Mouse (Mus musculus): Measurements from ENCODE around the gene Zbtb22. TPM values are rescaled to one million over a fixed set of nuclear protein-coding genes. Genes with fewer than 3 reads are reported as not detected.
"Not testable (repeated sequence)": the region's sequence is repeated elsewhere in the genome, so short reads cannot be mapped to it uniquely, and the experiment has no call there.

Zbtb22 gene
- polyA plus RNA-seq, 1 experiment from 2014 or later, result 12.5 TPM

DNA sequence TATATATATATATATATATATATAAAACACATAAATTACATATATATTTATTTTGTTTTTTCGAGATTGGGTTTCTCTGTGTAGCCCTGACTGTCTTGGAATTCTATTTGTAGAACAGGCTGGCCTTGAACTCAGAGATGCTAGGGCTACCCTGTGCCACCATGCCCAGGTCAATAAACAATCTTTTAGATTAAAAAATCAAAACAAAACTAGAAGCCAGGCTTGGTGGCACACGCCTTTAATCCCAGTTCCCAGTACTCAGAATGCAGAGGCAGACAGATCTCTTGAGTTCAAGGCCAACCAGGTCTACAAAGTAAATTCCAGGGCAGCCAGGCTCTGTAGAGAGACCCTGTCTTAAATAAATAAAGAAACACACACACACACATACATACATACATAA lies 24.3 kb upstream of the Zbtb22 start:
- WGBS, result 55% methylated on average over 2 of the region's 2 CpGs
- no peak overlapping the region for H3K4me2 ChIP-seq (ENCODE audit: low read depth, low read length)
- H3K27ac ChIP-seq (ENCODE audit: low read length), result no peak overlapping the region
- ATAC-seq (ENCODE audit: insufficient read depth, low FRiP score), result no peak
- H3K4me3 ChIP-seq (replicated peaks; ENCODE audit: low read length), result no peak overlapping the region
- peaks cover 14% of the 10 kb centered on the region for H3K4me1 ChIP-seq (ENCODE audit: control insufficient read depth, insufficient read depth, low read length)
- H3K36me3 ChIP-seq (ENCODE audit: control insufficient read depth, insufficient read depth, low read length), result no peaks in the 10 kb centered on the region
- no peak overlapping the region for H3K9ac ChIP-seq (ENCODE audit: low read length)
- H3K9me3 ChIP-seq (replicated peaks; ENCODE audit: control insufficient read depth, low read length), result no peaks in the 10 kb centered on the region
- H3K27me3 ChIP-seq (ENCODE audit: control insufficient read depth, insufficient read depth, low read length), result no peaks in the 10 kb centered on the region

DNA sequence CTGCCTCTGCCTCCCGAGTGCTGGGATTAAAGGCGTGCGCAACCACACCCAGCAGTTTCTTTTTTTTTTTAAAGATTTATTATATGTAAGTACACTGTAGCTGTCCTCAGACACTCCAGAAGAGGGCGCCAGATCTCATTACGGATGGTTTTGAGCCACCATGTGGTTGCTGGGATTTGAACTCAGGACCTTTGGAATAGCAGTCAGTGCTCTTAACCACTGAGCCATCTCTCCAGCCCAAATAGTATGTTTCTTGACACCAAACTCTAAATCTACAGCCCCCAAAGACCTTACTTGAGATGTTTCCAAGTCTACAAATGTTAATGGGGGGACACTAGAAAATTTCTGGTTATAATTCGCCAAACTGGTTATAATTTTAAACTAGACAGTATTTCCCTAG lies 23.8 kb upstream of the Zbtb22 start:
- not testable (repeated sequence) for H3K36me3 ChIP-seq (ENCODE audit: control insufficient read depth, insufficient read depth, low read length); ATAC-seq (ENCODE audit: insufficient read depth, low FRiP score); H3K27me3 ChIP-seq (ENCODE audit: control insufficient read depth, insufficient read depth, low read length); H3K4me2 ChIP-seq (ENCODE audit: low read depth, low read length); H3K9ac ChIP-seq (ENCODE audit: low read length); H3K9me3 ChIP-seq (replicated peaks; ENCODE audit: control insufficient read depth, low read length); H3K27ac ChIP-seq (ENCODE audit: low read length); H3K4me3 ChIP-seq (replicated peaks; ENCODE audit: low read length)
- peaks cover 14% of the 10 kb centered on the region for H3K4me1 ChIP-seq (ENCODE audit: control insufficient read depth, insufficient read depth, low read length)
- 63% methylated on average over 6 of the region's 6 CpGs for WGBS

DNA sequence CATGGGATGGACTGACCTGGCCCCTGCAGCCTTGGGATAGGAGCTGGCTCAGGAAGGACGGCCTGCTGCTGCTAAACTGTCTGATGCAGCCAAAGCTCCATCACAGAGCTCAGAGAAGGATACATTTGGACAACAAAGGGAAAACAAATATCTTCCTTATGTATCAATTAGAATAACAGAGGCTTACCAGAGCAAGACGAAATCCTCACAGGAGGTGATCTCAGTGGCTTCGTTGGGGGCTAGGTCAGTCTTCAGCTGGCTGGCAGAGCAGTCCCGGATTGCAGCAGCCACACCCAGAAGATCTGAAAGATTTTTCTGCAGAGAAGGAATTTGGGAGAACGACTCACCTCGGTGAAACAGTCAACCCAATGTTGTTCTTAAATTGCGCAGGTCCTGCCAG lies 23.3 kb upstream of the Zbtb22 start:
- Histone ChIP-seq H3K27ac (ENCODE audit: low read length) (peak overlapping the region; percentile 52), H3K36me3 (ENCODE audit: control insufficient read depth, insufficient read depth, low read length) (no peaks in the 10 kb centered on the region), H3K27me3 (ENCODE audit: control insufficient read depth, insufficient read depth, low read length) (no peaks in the 10 kb centered on the region), H3K9me3 (replicated peaks; ENCODE audit: control insufficient read depth, low read length) (no peaks in the 10 kb centered on the region), H3K4me3 (replicated peaks; ENCODE audit: low read length) (no peak overlapping the region), H3K4me1 (ENCODE audit: control insufficient read depth, insufficient read depth, low read length) (peaks cover 14% of the 10 kb centered on the region), H3K9ac (ENCODE audit: low read length) (no peak overlapping the region), H3K4me2 (ENCODE audit: low read depth, low read length) (no peak overlapping the region)
- 24% methylated on average over 7 of the region's 7 CpGs for WGBS
- no peak for ATAC-seq (ENCODE audit: insufficient read depth, low FRiP score)

DNA sequence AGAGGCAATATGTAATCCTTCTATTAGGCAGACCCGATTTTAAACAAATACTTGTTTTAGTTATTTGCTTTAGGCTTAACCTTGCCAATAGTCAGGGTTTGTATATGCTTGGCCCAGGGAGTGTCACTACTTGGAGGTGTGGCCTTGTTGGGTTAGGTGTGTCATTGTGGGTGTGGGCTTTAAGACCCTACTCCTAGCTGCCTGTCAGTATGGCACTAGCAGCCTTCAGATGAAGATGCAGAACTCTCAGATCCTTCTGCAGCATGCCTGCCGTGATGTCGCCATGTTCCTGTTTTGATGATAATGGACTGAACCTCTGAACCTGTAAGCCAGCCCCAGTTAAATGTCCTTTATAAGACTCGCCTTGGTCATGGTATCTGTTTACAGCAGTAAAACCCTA lies 22.7 kb upstream of the Zbtb22 start:
- not testable (repeated sequence) for H3K27me3 ChIP-seq (ENCODE audit: control insufficient read depth, insufficient read depth, low read length); ATAC-seq (ENCODE audit: insufficient read depth, low FRiP score); H3K27ac ChIP-seq (ENCODE audit: low read length); H3K9me3 ChIP-seq (replicated peaks; ENCODE audit: control insufficient read depth, low read length); H3K4me3 ChIP-seq (replicated peaks; ENCODE audit: low read length); H3K9ac ChIP-seq (ENCODE audit: low read length); H3K36me3 ChIP-seq (ENCODE audit: control insufficient read depth, insufficient read depth, low read length); H3K4me2 ChIP-seq (ENCODE audit: low read depth, low read length)
- H3K4me1 ChIP-seq (ENCODE audit: control insufficient read depth, insufficient read depth, low read length), result peaks cover 11% of the 10 kb centered on the region
- WGBS, result 62% methylated on average over 4 of the region's 4 CpGs

DNA sequence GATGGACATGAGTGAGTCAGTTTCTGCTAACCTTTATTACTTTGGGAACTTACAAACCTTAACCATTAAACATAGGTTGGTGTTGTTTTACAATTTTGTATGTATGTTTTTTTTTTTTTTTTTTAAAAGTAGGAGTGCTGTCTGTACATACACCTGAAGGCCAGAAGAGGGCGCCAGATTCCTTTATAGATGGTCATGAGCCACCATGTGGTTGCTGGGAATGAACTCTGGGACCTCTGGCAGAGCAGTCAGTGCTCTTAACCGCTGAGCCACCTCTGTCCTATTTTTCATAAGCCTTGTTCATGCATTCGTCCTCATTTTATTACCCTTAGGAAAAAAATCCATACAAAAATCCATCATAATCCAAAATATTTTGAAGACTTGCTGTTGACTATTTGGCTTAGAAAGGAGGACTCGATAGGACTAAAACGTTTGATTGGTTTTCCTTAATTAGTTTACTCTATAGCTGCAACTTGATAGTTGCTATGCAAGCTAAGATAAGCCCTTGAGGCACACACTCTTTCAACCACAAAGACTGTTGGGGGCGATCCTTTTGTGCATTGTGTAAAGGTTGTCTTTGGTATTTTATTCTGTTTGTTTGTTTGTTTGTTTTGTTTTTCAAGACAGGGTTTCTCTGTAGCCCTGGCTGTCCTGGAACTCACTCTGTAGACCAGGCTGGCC lies 18.4 kb upstream of the Zbtb22 start:
- Histone ChIP-seq H3K4me3 (replicated peaks; ENCODE audit: low read length) (no peak overlapping the region), H3K4me1 (ENCODE audit: control insufficient read depth, insufficient read depth, low read length) (0 out of 2 replicates have a peak, but pooled peaks cover 7% of the 10 kb centered on the region), H3K9me3 (replicated peaks; ENCODE audit: control insufficient read depth, low read length) (no peaks in the 10 kb centered on the region), H3K9ac (ENCODE audit: low read length) (no peak overlapping the region), H3K4me2 (ENCODE audit: low read depth, low read length) (no peak overlapping the region), H3K36me3 (ENCODE audit: control insufficient read depth, insufficient read depth, low read length) (no peaks in the 10 kb centered on the region), H3K27ac (ENCODE audit: low read length) (no peak overlapping the region), H3K27me3 (ENCODE audit: control insufficient read depth, insufficient read depth, low read length) (no peaks in the 10 kb centered on the region)
- WGBS, result 41% methylated on average over 6 of the region's 6 CpGs
- ATAC-seq (ENCODE audit: insufficient read depth, low FRiP score), result no peak

DNA sequence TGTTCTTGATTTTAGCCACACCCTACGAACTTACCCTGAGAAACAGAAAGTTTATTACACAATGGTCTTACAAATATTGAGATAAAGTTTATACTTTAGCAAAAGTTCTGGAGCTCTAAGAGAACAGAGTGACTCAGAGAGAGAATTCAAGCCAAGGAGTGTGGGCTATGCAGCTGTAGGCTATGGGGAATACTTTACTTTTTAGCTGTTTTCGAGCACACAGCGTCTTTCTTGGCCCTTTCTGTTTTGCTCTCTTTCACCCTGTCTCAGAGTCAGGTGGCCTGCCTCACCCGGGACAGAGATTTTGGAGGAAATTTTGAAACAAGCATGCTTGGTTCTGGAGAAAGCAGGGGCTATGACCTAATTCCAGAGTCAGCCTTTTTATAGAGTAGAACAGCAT lies 17.5 kb upstream of the Zbtb22 start:
- ATAC-seq (ENCODE audit: insufficient read depth, low FRiP score); H3K9me3 ChIP-seq (replicated peaks; ENCODE audit: control insufficient read depth, low read length); H3K4me2 ChIP-seq (ENCODE audit: low read depth, low read length); H3K36me3 ChIP-seq (ENCODE audit: control insufficient read depth, insufficient read depth, low read length); H3K9ac ChIP-seq (ENCODE audit: low read length); H3K27ac ChIP-seq (ENCODE audit: low read length); H3K4me3 ChIP-seq (replicated peaks; ENCODE audit: low read length); H3K4me1 ChIP-seq (ENCODE audit: control insufficient read depth, insufficient read depth, low read length); H3K27me3 ChIP-seq (ENCODE audit: control insufficient read depth, insufficient read depth, low read length): not testable (repeated sequence)
- 68% methylated on average over 4 of the region's 4 CpGs for WGBS

DNA sequence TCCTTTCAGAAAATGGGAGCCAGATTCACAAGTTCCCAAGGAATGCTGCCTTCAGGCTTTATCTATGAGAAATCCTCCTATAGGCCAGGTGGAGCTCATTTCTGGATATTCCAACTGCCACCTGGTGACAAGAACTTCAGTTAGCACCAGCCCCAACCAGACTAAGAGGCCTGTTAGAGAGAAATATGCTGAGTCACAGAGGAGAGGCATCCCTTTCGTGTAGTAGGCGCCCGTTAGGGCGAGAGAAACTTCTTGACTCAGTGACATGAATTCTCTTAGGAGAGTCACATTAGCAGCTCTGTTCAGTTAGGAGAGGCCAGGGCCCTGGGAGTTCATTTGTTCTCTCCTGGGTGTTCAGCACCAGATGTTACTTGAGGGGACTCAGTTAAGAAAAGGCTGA lies 16.1 kb upstream of the Zbtb22 start:
- no peak for ATAC-seq (ENCODE audit: insufficient read depth, low FRiP score)
- 0 out of 2 replicates have a peak, but pooled peaks cover 6% of the 10 kb centered on the region for H3K4me1 ChIP-seq (ENCODE audit: control insufficient read depth, insufficient read depth, low read length)
- WGBS, result 69% methylated on average over 4 of the region's 4 CpGs
- no peak overlapping the region for H3K27ac ChIP-seq (ENCODE audit: low read length)
- H3K27me3 ChIP-seq (ENCODE audit: control insufficient read depth, insufficient read depth, low read length), result no peaks in the 10 kb centered on the region
- no peak overlapping the region for H3K4me2 ChIP-seq (ENCODE audit: low read depth, low read length)
- H3K36me3 ChIP-seq (ENCODE audit: control insufficient read depth, insufficient read depth, low read length), result no peaks in the 10 kb centered on the region
- H3K9ac ChIP-seq (ENCODE audit: low read length), result no peak overlapping the region
- H3K9me3 ChIP-seq (replicated peaks; ENCODE audit: control insufficient read depth, low read length), result no peaks in the 10 kb centered on the region
- no peak overlapping the region for H3K4me3 ChIP-seq (replicated peaks; ENCODE audit: low read length)

DNA sequence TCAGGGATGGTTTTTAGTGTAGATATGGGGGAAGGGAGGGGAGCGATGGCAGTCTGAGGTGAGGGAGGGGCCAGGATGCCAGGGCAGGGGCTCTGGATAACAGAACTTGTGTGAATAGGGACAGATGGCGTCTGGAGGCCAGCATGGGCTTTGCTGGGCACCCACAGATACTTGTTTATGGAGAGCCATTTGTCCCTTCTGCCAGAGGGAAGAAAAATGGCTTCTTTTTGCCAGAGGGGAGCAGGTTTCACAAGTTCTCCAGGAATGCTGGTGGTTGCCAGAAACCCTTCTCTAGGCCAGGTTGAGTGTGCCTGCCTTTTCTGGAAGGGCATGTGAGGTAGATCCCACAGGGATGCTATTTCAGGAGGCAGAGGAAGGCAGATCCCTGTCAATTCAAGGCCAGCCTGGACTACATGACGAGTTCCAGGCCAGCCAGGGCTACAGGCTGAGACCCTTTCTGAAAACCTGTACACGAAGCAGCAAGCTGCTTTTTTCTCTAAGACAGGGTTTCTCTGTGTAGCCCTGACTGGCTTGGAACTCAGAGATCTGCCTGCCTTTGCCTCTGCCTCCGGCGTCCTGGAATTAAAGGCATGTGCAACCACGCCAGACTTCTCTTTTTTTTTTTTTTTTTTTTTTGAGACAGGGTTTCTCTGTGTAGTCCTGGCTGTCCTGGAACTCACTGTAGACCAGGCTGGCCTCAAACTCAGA lies 15.3 kb upstream of the Zbtb22 start:
- no peaks in the 10 kb centered on the region for H3K9me3 ChIP-seq (replicated peaks; ENCODE audit: control insufficient read depth, low read length)
- no peak for ATAC-seq (ENCODE audit: insufficient read depth, low FRiP score)
- 58% methylated on average over 7 of the region's 7 CpGs for WGBS

DNA sequence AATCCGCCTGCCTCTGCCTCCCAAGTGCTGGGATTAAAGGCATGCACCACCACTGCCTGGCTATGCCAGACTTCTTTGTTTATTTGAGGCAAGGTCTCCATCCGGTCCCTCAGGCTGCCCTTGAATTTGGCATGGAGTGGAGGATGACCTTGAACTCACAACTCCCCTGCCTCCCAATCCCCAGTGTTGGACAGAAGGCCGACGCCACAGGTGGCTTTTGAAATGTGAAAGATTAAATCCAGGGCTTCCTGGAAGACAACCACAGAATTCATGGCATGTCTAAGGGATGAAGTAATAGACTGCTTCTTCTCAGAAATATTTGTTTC lies 14.8 kb upstream of the Zbtb22 start:
- H3K27me3 ChIP-seq (ENCODE audit: control insufficient read depth, insufficient read depth, low read length), result no peaks in the 10 kb centered on the region
- no peak for ATAC-seq (ENCODE audit: insufficient read depth, low FRiP score)

More for the DNA sequence above, 15.3 kb upstream of the Zbtb22 start:
- Histone ChIP-seq H3K4me3 (replicated peaks; ENCODE audit: low read length) (no peak overlapping the region), H3K27me3 (ENCODE audit: control insufficient read depth, insufficient read depth, low read length) (no peaks in the 10 kb centered on the region), H3K36me3 (ENCODE audit: control insufficient read depth, insufficient read depth, low read length) (no peaks in the 10 kb centered on the region), H3K4me2 (ENCODE audit: low read depth, low read length) (no peak overlapping the region), H3K27ac (ENCODE audit: low read length) (no peak overlapping the region), H3K9ac (ENCODE audit: low read length) (no peak overlapping the region), H3K4me1 (ENCODE audit: control insufficient read depth, insufficient read depth, low read length) (0 out of 2 replicates have a peak, but pooled peaks cover 6% of the 10 kb centered on the region)

More for the DNA sequence above, 14.8 kb upstream of the Zbtb22 start:
- Histone ChIP-seq H3K27ac (ENCODE audit: low read length) (no peak overlapping the region), H3K36me3 (ENCODE audit: control insufficient read depth, insufficient read depth, low read length) (no peaks in the 10 kb centered on the region), H3K9me3 (replicated peaks; ENCODE audit: control insufficient read depth, low read length) (no peaks in the 10 kb centered on the region), H3K4me2 (ENCODE audit: low read depth, low read length) (no peak overlapping the region), H3K9ac (ENCODE audit: low read length) (no peak overlapping the region), H3K4me3 (replicated peaks; ENCODE audit: low read length) (no peak overlapping the region), H3K4me1 (ENCODE audit: control insufficient read depth, insufficient read depth, low read length) (0 out of 2 replicates have a peak, but pooled peaks cover 6% of the 10 kb centered on the region)
- 78% methylated on average over 4 of the region's 4 CpGs for WGBS

Measured in stomach, embryonic 16.5 days (tissue).